Mouse (Mus musculus) C2C12 (cell line): ENCODE data around the gene Pdpn.

ENCODE experiments used
- CEBPB ChIP-seq: IDR thresholded peaks from one replicate; pipeline ENCODE4 v1.6.1; 2011; ENCODE audit warnings: low read depth, mild to moderate bottlenecking, control low read depth, moderate library complexity
- CTCF ChIP-seq: IDR thresholded peaks from one replicate; pipeline ENCODE4 v1.5.1; 2011; ENCODE audit not compliant: control insufficient read depth, insufficient read depth, insufficient read length

- TF ChIP-seq CTCF = no peak
- no peak for TF ChIP-seq CEBPB
Measured at GRCm38 (mm10) chr4:143227976-143228375, 71.4 kb downstream of the Pdpn start.
